Mouse (Mus musculus) forebrain, postnatal 0 days (tissue): ENCODE results near the gene Cemip2. TPM values are rescaled to one million over a fixed set of nuclear protein-coding genes. Genes with fewer than 3 reads are reported as not detected.
A peak's percentile ranks its signal among the peaks of the same experiment; 100 is the strongest.
"Not testable (repeated sequence)": the region's sequence is repeated elsewhere in the genome, so short reads cannot be mapped to it uniquely, and the experiment has no call there.

Experiments used
- ATAC-seq: fragments of 200-750 bp; cut with Nextera tagmentation; 2 replicates; pipeline ENCODE4 v1.8.0; 2017; ENCODE audit warnings: mild to moderate bottlenecking, moderate library complexity
- DNase-seq: peaks from one replicate; pipeline ENCODE4 v3.0.0-alpha.2; 2015
- H3K27ac ChIP-seq: fragments of 300-500 bp; sonication (generic); 2 replicates; pipeline ENCODE4 v1.5.1; 2014; ENCODE audit warnings: low read depth, mild to moderate bottlenecking, antibody characterized with exemption, low read length, moderate library complexity, mixed read lengths
- H3K27me3 ChIP-seq: fragments of 300-500 bp; sonication (generic); 2 replicates; pipeline ENCODE4 v1.6.1; 2014; ENCODE audit warnings: mild to moderate bottlenecking, low read length, mixed read lengths; ENCODE audit not compliant: insufficient read depth
- H3K36me3 ChIP-seq: fragments of 300-500 bp; sonication (generic); 2 replicates; pipeline ENCODE4 v1.6.1; 2014; ENCODE audit warnings: mild to moderate bottlenecking, moderate library complexity; ENCODE audit not compliant: insufficient read depth
- H3K4me1 ChIP-seq: fragments of 300-500 bp; sonication (generic); 2 replicates; pipeline ENCODE4 v1.6.1; 2014; ENCODE audit warnings: antibody characterized with exemption; ENCODE audit not compliant: insufficient read depth
- H3K4me2 ChIP-seq: fragments of 300-500 bp; sonication (generic); 2 replicates; pipeline ENCODE4 v1.6.1; 2014; ENCODE audit warnings: low read depth, mild to moderate bottlenecking, moderate library complexity
- H3K4me3 ChIP-seq: fragments of 300-500 bp; sonication (generic); 2 replicates; pipeline ENCODE4 v1.5.1; 2014; ENCODE audit warnings: low read depth, low read length, mixed read lengths
- H3K9ac ChIP-seq: fragments of 300-500 bp; sonication (generic); 2 replicates; pipeline ENCODE4 v1.6.1; 2014; ENCODE audit warnings: mild to moderate bottlenecking
- H3K9me3 ChIP-seq: fragments of 300-500 bp; sonication (generic); 2 replicates; pipeline ENCODE4 v1.6.1; 2016; ENCODE audit warnings: low read length
- CTCF ChIP-seq: sonication (generic); IDR thresholded peaks from 2 replicates; pipeline ENCODE4 v1.5.1; 2016; ENCODE audit warnings: antibody characterized with exemption, control low read depth, low read depth
- WGBS: fragments of 180-500 bp; shearing (Covaris S2); extraction: QIAGEN DNeasy Blood & Tissue Kit; methylation state at CpG from one replicate; pipeline ENCODE4 v1.1.7; 2014; 5-methylcytosine and 5-hydroxymethylcytosine counted together
- polyA plus RNA-seq: library from polyadenylated mRNA; unstranded; fragments of >200 nt; fragmentation: Nextera tagmentation; extraction: Ambion mirVana; gene quantifications from 2 replicates; pipeline ENCODE4 v1.2.1, GENCODE M21; 2015
- total RNA-seq: library from RNA; depleted of rRNA; stranded (reverse); fragments of >200 nt; gene quantifications from 2 replicates; pipeline ENCODE4 v1.2.3, GENCODE M21; 2014

Gene Cemip2
- total and polyA plus RNA-seq, 2 experiments from 2014 or later: 17.4 to 42.5 TPM

GRCm38 (mm10) chr19:21865242-21866055 lies 87.3 kb downstream of the Cemip2 start:
- H3K4me2 ChIP-seq: no peak overlapping the region
- 84% methylated on average over 7 of the region's 7 CpGs for WGBS
- H3K9me3 ChIP-seq: no peaks in the 10 kb centered on the region
- no peaks in the 10 kb centered on the region for H3K4me1 ChIP-seq
- no peak overlapping the region for H3K9ac ChIP-seq
- no peak for DNase-seq
- no peak overlapping the region for H3K4me3 ChIP-seq
- no peak for TF ChIP-seq CTCF
- no peaks in the 10 kb centered on the region for H3K36me3 ChIP-seq
- no peak for ATAC-seq
- no peak overlapping the region for H3K27ac ChIP-seq
- no peaks in the 10 kb centered on the region for H3K27me3 ChIP-seq

- Histone ChIP-seq H3K4me1 (no peaks in the 10 kb centered on the region), H3K4me3 (no peak overlapping the region), H3K9me3 (no peaks in the 10 kb centered on the region), H3K27ac (no peak overlapping the region), H3K9ac (no peak overlapping the region), H3K27me3 (no peaks in the 10 kb centered on the region), H3K4me2 (no peak overlapping the region), H3K36me3 (no peaks in the 10 kb centered on the region)
- no peak for DNase-seq
- ATAC-seq: no peak
- TF ChIP-seq CTCF: no peak
Measured at GRCm38 (mm10) chr19:21866094-21866493, 88.0 kb downstream of the Cemip2 start.

- H3K36me3 ChIP-seq, ATAC-seq, H3K4me1 ChIP-seq, H3K9ac ChIP-seq, DNase-seq, H3K4me3 ChIP-seq, H3K27ac ChIP-seq, H3K27me3 ChIP-seq, H3K9me3 ChIP-seq, H3K4me2 ChIP-seq: not testable (repeated sequence)
- WGBS: 94% methylated on average over 4 of the region's 4 CpGs
Measured at GRCm38 (mm10) chr19:21866756-21867155, 88.6 kb downstream of the Cemip2 start.

GRCm38 (mm10) chr19:21868471-21868870 lies 90.3 kb downstream of the Cemip2 start:
- Histone ChIP-seq H3K9me3 (no peaks in the 10 kb centered on the region), H3K27ac (no peak overlapping the region), H3K36me3 (no peaks in the 10 kb centered on the region), H3K27me3 (no peaks in the 10 kb centered on the region), H3K4me2 (no peak overlapping the region), H3K4me1 (no peaks in the 10 kb centered on the region), H3K4me3 (no peak overlapping the region), H3K9ac (no peak overlapping the region)
- 75% methylated on average over 2 of the region's 2 CpGs for WGBS
- DNase-seq (no peak), ATAC-seq (no peak)
- no peak for TF ChIP-seq CTCF

- ATAC-seq: no peak
- Histone ChIP-seq H3K27me3 (no peaks in the 10 kb centered on the region), H3K4me3 (no peak overlapping the region), H3K9ac (no peak overlapping the region), H3K27ac (no peak overlapping the region), H3K9me3 (no peaks in the 10 kb centered on the region), H3K4me2 (no peak overlapping the region), H3K36me3 (no peaks in the 10 kb centered on the region), H3K4me1 (no peaks in the 10 kb centered on the region)
- no peak for TF ChIP-seq CTCF
- no peak for DNase-seq
- WGBS: 10% methylated on average over 8 of the region's 8 CpGs
Measured at GRCm38 (mm10) chr19:21882110-21882940, 104.2 kb downstream of the Cemip2 start.

- no peak for TF ChIP-seq CTCF
- Histone ChIP-seq H3K4me2 (no peak overlapping the region), H3K36me3 (no peaks in the 10 kb centered on the region), H3K4me1 (no peaks in the 10 kb centered on the region), H3K27ac (no peak overlapping the region), H3K4me3 (no peak overlapping the region), H3K9ac (no peak overlapping the region), H3K27me3 (no peaks in the 10 kb centered on the region), H3K9me3 (no peaks in the 10 kb centered on the region)
- no peak for DNase-seq
- WGBS: 87% methylated on average over 3 of the region's 3 CpGs
- ATAC-seq: no peak
Measured at GRCm38 (mm10) chr19:21883053-21883452, 104.9 kb downstream of the Cemip2 start.

- Histone ChIP-seq H3K4me3 (no peak overlapping the region), H3K36me3 (no peaks in the 10 kb centered on the region), H3K9ac (no peak overlapping the region), H3K9me3 (no peaks in the 10 kb centered on the region), H3K27ac (no peak overlapping the region), H3K4me1 (no peaks in the 10 kb centered on the region), H3K27me3 (no peaks in the 10 kb centered on the region), H3K4me2 (no peak overlapping the region)
- DNase-seq: no peak
- peak; percentile 59; the same call in 1 of the 2 replicates for ATAC-seq
- no peak for TF ChIP-seq CTCF
- WGBS: 44% methylated on average over 2 of the region's 2 CpGs
Measured at GRCm38 (mm10) chr19:21883922-21884321, 105.8 kb downstream of the Cemip2 start.
